10 mouse cellular contexts compared by ENCODE assay signal in genomic region chr2:29309966-29310365, GRCm38 (mm10). TPM values are rescaled to one million over a fixed set of nuclear protein-coding genes. Genes with fewer than 3 reads are reported as not detected.
DNase-seq lines count a peak whose midpoint lies in the region; ATAC-seq and TF ChIP-seq lines count a peak whose summit lies in the region.
"Had no signal": no experiment of that assay in that cellular context is flagged by ENCODE, and none has a peak within 500 bp of the region (broad histone marks: within the 10 kb centered on the region; RNA-seq: fewer than 3 reads in every experiment).

No protein-coding gene starts in this region.

- no peaks in the 10 kb centered on the region for H3K9me3 ChIP-seq in liver, embryonic 12.5 days (replicated peaks)
- H3K9me3 ChIP-seq in limb, embryonic 14.5 days (ENCODE audit: control insufficient read depth, low read length) = no peaks in the 10 kb centered on the region
- H3K9me3 ChIP-seq: heart, embryonic 13.5 days; limb, embryonic 12.5 days had no signal

- TF ChIP-seq POLR2A in limb, embryonic 14.5 days (IDR thresholded peaks at IDR 0.05; ENCODE audit: borderline replicate concordance, extremely low read depth, insufficient read depth, insufficient read length) = no peak

- no peaks in the 10 kb centered on the region for H3K36me3 ChIP-seq in liver, embryonic 12.5 days
- no peaks in the 10 kb centered on the region for H3K36me3 ChIP-seq in limb, embryonic 14.5 days (ENCODE audit: control insufficient read depth, insufficient read depth, low read length)
- H3K36me3 ChIP-seq: heart, embryonic 13.5 days; limb, embryonic 12.5 days had no signal

- no peaks in the 10 kb centered on the region for H3K4me1 ChIP-seq in liver, embryonic 12.5 days
- no peaks in the 10 kb centered on the region for H3K4me1 ChIP-seq in limb, embryonic 14.5 days (ENCODE audit: control insufficient read depth, insufficient read depth, low read length)
- H3K4me1 ChIP-seq: heart, embryonic 13.5 days; limb, embryonic 12.5 days had no signal

- H3K4me3 ChIP-seq in liver, embryonic 12.5 days = no peak overlapping the region
- no peak overlapping the region for H3K4me3 ChIP-seq in limb, embryonic 14.5 days (replicated peaks; ENCODE audit: low read length)
- H3K4me3 ChIP-seq: heart, embryonic 13.5 days; limb, embryonic 12.5 days had no signal

- no peak overlapping the region for H3K4me2 ChIP-seq in liver, embryonic 12.5 days
- H3K4me2 ChIP-seq in limb, embryonic 14.5 days (replicated peaks; ENCODE audit: low read depth, low read length, severe bottlenecking) = no peak overlapping the region
- H3K4me2 ChIP-seq: heart, embryonic 13.5 days; limb, embryonic 12.5 days had no signal

- WGBS in liver, embryonic 12.5 days (ENCODE audit: insufficient replicate concordance) = 35% methylated on average over 7 of the region's 7 CpGs
- WGBS in limb, embryonic 14.5 days = 49% methylated on average over 7 of the region's 7 CpGs

- peak; percentile 23 for DNase-seq in liver
- peak; percentile 14 for DNase-seq in Muller cell, postnatal 12 days (ENCODE audit: inconsistent ontology term)
- peak; percentile 44 for DNase-seq in adrenal gland, postnatal 25 days
- peak; percentile 53 for DNase-seq in limb, embryonic 14.5 days (ENCODE audit: low spot score)
- no peak for DNase-seq in spleen, postnatal 4 days (ENCODE audit: low spot score in 2 of 2)
- DNase-seq in gastrocnemius, adult 18-20 months (ENCODE audit: low spot score) = no peak

- ATAC-seq in liver, embryonic 12.5 days = no peak
- ATAC-seq in limb, embryonic 14.5 days (ENCODE audit: low FRiP score, low read depth) = no peak
- ATAC-seq in inflammation-experienced regulatory T-cells, adult 6 months = no peak

- no peaks in the 10 kb centered on the region for H3K27me3 ChIP-seq in liver, embryonic 12.5 days (replicated peaks)
- no peaks in the 10 kb centered on the region for H3K27me3 ChIP-seq in limb, embryonic 14.5 days (ENCODE audit: control insufficient read depth, insufficient read depth, low read length)
- H3K27me3 ChIP-seq: heart, embryonic 13.5 days; limb, embryonic 12.5 days had no signal

- H3K9ac ChIP-seq in liver, embryonic 12.5 days = no peak overlapping the region
- no peak overlapping the region for H3K9ac ChIP-seq in limb, embryonic 14.5 days (ENCODE audit: low read depth, low read length, severe bottlenecking)
- H3K9ac ChIP-seq: heart, embryonic 13.5 days; limb, embryonic 12.5 days had no signal

- H3K27ac ChIP-seq in liver, embryonic 12.5 days = no peak overlapping the region
- no peak overlapping the region for H3K27ac ChIP-seq in limb, embryonic 14.5 days (replicated peaks; ENCODE audit: low read depth, low read length)
- H3K27ac ChIP-seq: heart, embryonic 13.5 days; limb, embryonic 12.5 days had no signal

RNA-seq across cellular contexts. Expression of gene Med27, which starts 36.7 kb away (rescaled TPM):
- polyA plus RNA-seq in liver, embryonic 12.5 days (2016; fragmentation: Nextera tagmentation; extraction: Ambion mirVana) = 28.9 and 30.9 TPM in 2 replicates
- 22.6 and 26.3 TPM in 2 replicates for total RNA-seq in adrenal gland, postnatal 25 days (2021)
- 45.6 and 57.1 TPM in 2 replicates for polyA plus RNA-seq in limb, embryonic 14.5 days (2012; rRNA removed)
- polyA plus RNA-seq in limb, embryonic 14.5 days (2014; fragmentation: Nextera tagmentation; extraction: Ambion mirVana) = 49.4 and 53.3 TPM in 2 replicates
- 10 to 100 TPM; 28.1 to 32.9 (median 31.4) TPM for polyA plus RNA-seq in inflammation-experienced regulatory T-cells, adult 6 months (2017; shearing (Covaris generic))
- total RNA-seq in gastrocnemius, adult 18-20 months (2021) = 10 to 100 TPM; 14.4 to 15.4 TPM

RNA-seq across cellular contexts. Expression of gene Ntng2, which starts 57.2 kb away (rescaled TPM):
- polyA plus RNA-seq in liver, embryonic 12.5 days (2016; fragmentation: Nextera tagmentation; extraction: Ambion mirVana) = 0.14 TPM in 1 of 2 replicates, not detected in the other
- total RNA-seq in adrenal gland, postnatal 25 days (2021) = 43.0 and 54.3 TPM in 2 replicates
- polyA plus RNA-seq in limb, embryonic 14.5 days (2012; rRNA removed) = 3.3 and 3.8 TPM in 2 replicates
- polyA plus RNA-seq in limb, embryonic 14.5 days (2014; fragmentation: Nextera tagmentation; extraction: Ambion mirVana) = 0.26 and 1.00 TPM in 2 replicates
- 1 to 10 TPM; 2.7 to 3.4 (median 2.9) TPM for polyA plus RNA-seq in inflammation-experienced regulatory T-cells, adult 6 months (2017; shearing (Covaris generic))
- total RNA-seq in gastrocnemius, adult 18-20 months (2021) = 10 to 100 TPM; 22.3 to 31.2 TPM

Comparison
In these comparisons a context has a peak if more than half of its experiments do, and no peak if none do; other contexts are left out.
1. DNase-seq: peak in liver (single experiment), Muller cell, postnatal 12 days (single experiment), adrenal gland, postnatal 25 days (single experiment) and limb, embryonic 14.5 days (single experiment); none in spleen, postnatal 4 days (0 of 2) and gastrocnemius, adult 18-20 months (single experiment).